Mouse (Mus musculus): ENCODE data around the gene Uhrf1bp1.
"Not testable (repeated sequence)": the region's sequence is repeated elsewhere in the genome, so short reads cannot be mapped to it uniquely, and the experiment has no call there.

Uhrf1bp1 gene

GRCm38 (mm10) chr17:27825984-27826905 lies 30.0 kb upstream of the Uhrf1bp1 start:
- peak; percentile 98 for DNase-seq (ENCODE audit: low read depth, low spot score)
- H3K27me3 ChIP-seq (ENCODE audit: control insufficient read depth, insufficient read depth, low read length, poor library complexity, severe bottlenecking): no peaks in the 10 kb centered on the region
- H3K36me3 ChIP-seq (ENCODE audit: control insufficient read depth, insufficient read depth, low read length, poor library complexity, severe bottlenecking): no peaks in the 10 kb centered on the region

DNA sequence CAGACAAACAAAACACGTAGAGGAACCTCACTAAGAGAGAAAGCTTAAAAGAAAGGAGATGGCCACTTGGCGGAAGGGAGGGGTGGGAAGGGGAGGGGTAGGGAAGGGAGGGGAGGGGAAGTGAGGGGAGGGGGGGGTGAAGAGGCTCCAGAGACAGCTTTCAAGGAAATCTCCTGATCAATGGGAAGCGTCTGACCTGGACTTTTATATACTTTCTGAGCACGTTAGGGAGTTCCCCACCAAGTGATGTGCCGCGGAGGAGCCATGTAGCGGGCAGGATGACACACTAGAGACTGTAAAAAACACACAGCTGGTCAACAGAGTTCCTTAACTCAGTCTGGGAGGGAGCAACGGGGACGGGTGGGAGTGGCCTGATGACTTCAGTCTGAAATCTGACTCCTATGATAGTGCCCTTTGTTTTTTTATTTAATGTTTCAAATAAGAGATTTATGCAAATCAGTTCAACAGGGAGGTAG lies 29.3 kb upstream of the Uhrf1bp1 start:
- no peaks in the 10 kb centered on the region for H3K36me3 ChIP-seq (ENCODE audit: control insufficient read depth, insufficient read depth, low read length, poor library complexity, severe bottlenecking)
- DNase-seq (ENCODE audit: low read depth, low spot score): peak; percentile 80

GRCm38 (mm10) chr17:27827511-27827910 lies 28.7 kb upstream of the Uhrf1bp1 start:
- Histone ChIP-seq H3K36me3 (ENCODE audit: control insufficient read depth, insufficient read depth, low read length, poor library complexity, severe bottlenecking) (no peaks in the 10 kb centered on the region), H3K27me3 (ENCODE audit: control insufficient read depth, insufficient read depth, low read length, poor library complexity, severe bottlenecking) (no peaks in the 10 kb centered on the region)
- peak; percentile 49 for DNase-seq (ENCODE audit: low read depth, low spot score)

More for the DNA sequence above, 29.3 kb upstream of the Uhrf1bp1 start:
- H3K27me3 ChIP-seq (ENCODE audit: control insufficient read depth, insufficient read depth, low read length, poor library complexity, severe bottlenecking): no peaks in the 10 kb centered on the region

- H3K36me3 ChIP-seq (ENCODE audit: control insufficient read depth, insufficient read depth, low read length, poor library complexity, severe bottlenecking): no peaks in the 10 kb centered on the region
- no peaks in the 10 kb centered on the region for H3K27me3 ChIP-seq (ENCODE audit: control insufficient read depth, insufficient read depth, low read length, poor library complexity, severe bottlenecking)
- DNase-seq (ENCODE audit: low read depth, low spot score): peak; percentile 62
Measured at GRCm38 (mm10) chr17:27830411-27830810, 25.8 kb upstream of the Uhrf1bp1 start.

DNA sequence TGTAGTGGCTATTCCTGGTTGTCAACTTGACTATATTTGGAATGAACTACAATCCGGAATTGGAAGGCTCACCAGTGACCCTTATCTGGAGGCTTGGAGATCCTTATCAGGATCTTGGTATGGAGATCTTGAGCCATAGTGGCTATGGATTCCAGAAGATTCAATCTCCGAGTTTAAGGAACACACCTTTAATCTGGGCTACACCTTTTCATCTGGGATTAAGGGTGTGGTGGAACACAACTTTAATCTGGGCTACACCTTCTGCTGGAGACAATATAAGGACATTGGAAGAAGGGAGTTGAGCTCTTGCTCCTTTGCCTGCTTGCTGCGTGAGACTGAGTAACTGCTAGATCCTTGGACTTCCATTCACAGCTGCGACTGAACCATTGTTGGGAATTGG lies 18.4 kb upstream of the Uhrf1bp1 start, which contains the start of gene Snrpc:
TSS of gene Snrpc (plus strand) at position 301 of the 400 bp plus-strand sequence.
- not testable (repeated sequence) for DNase-seq (ENCODE audit: low read depth, low spot score); H3K36me3 ChIP-seq (ENCODE audit: control insufficient read depth, insufficient read depth, low read length, poor library complexity, severe bottlenecking); H3K27me3 ChIP-seq (ENCODE audit: control insufficient read depth, insufficient read depth, low read length, poor library complexity, severe bottlenecking)

- no peaks in the 10 kb centered on the region for H3K27me3 ChIP-seq (ENCODE audit: control insufficient read depth, insufficient read depth, low read length, poor library complexity, severe bottlenecking)
- DNase-seq (ENCODE audit: low read depth, low spot score): peak; percentile 95
- H3K36me3 ChIP-seq (ENCODE audit: control insufficient read depth, insufficient read depth, low read length, poor library complexity, severe bottlenecking): no peaks in the 10 kb centered on the region; the same call in 1 of the 2 replicates
Measured at GRCm38 (mm10) chr17:27839469-27840252, 16.6 kb upstream of the Uhrf1bp1 start.

DNA sequence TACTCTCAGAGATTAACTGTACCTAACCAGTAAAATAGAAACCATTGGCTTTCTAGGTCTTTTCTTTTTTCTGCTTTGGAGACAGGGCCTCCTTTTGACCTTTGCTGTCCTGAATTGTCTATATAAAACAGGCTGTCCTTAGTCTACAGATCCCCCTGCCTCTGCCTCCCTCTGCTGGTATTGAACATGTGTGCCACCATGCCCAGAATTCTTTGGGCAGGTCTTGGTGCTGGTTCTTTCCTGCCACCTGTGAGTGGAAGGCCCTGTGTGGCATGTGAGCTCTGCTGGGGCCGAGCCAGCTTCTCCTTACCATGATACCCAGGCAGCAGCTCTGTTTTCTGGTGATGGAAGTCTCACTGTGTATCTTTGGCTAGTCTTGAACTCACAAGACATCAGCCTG lies 7.9 kb upstream of the Uhrf1bp1 start:
- peak; percentile 27 for DNase-seq (ENCODE audit: low read depth, low spot score)
- H3K27me3 ChIP-seq (ENCODE audit: control insufficient read depth, insufficient read depth, low read length, poor library complexity, severe bottlenecking): no peaks in the 10 kb centered on the region
- H3K36me3 ChIP-seq (ENCODE audit: control insufficient read depth, insufficient read depth, low read length, poor library complexity, severe bottlenecking): peaks cover 20% of the 10 kb centered on the region

DNA sequence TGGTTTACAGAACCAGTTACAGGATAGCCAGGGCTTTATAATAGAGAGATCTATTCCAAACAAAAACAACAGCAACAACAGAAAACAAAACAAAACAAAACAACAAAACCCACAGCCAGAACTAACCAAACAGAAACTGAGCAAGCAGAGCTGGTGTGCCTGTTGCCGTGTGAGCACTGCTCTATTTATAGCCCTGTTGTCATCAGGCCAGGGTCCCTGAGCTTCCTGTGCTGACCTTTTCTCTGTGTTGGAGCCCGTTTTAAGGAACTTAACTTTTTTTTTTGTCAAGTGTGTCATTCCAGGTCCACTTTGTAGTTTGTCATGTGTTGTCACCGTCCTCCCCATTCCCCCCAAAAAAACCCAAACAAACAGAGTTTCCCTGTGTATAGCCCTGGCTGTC lies 5.2 kb upstream of the Uhrf1bp1 start:
- peaks cover 21% of the 10 kb centered on the region for H3K36me3 ChIP-seq (ENCODE audit: control insufficient read depth, insufficient read depth, low read length, poor library complexity, severe bottlenecking)
- DNase-seq (ENCODE audit: low read depth, low spot score): no peak
- H3K27me3 ChIP-seq (ENCODE audit: control insufficient read depth, insufficient read depth, low read length, poor library complexity, severe bottlenecking): no peaks in the 10 kb centered on the region; the same call in 1 of the 2 replicates

DNA sequence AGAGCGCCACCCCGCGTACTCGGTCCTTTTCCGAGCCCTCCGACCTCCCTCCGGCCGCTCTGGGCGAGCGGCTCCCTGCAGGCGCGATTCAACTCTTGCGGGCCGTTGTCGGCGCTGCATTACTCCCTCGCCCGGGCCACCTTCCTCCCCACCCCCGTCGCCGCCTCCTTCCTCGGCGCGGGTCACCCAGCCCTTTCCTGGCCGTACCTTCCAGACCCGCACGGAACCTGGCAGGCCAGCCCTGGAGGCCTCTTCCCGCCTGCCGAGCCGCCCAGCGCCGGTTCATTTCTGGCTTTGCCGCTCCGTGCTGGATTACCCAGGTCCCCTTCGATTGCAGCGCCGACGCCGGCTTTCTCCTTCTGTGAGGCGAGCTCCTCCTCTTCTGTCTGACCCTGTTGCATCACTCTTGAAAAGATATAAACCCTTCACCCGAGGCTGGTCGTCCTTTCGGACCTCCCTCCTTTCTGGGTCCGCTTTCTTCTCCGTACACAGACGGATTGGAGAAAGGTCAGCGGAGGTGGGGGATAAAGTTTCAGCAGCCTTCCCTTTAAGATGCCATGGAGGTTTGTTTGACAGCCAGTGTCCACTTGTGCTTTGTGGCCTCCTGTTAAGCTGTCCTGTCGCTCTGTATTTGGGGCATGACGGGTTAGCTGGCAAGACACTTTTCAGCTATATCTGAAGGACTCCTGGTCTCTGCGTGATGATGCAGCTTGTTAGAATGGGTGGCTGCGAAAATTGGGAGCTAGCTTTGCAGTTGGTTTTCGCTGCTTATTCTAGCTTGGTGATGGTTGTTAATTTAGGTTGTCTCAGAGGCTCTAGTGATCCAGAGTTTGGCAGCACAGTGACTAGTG lies 782 bp downstream of the Uhrf1bp1 start:
- peak; percentile 10 for DNase-seq (ENCODE audit: low read depth, low spot score)
- H3K36me3 ChIP-seq (ENCODE audit: control insufficient read depth, insufficient read depth, low read length, poor library complexity, severe bottlenecking): peaks cover 6% of the 10 kb centered on the region
- H3K27me3 ChIP-seq (ENCODE audit: control insufficient read depth, insufficient read depth, low read length, poor library complexity, severe bottlenecking): peaks cover 2% of the 10 kb centered on the region; the same call in 1 of the 2 replicates

GRCm38 (mm10) chr17:27857649-27858475 lies 1.6 kb downstream of the Uhrf1bp1 start:
- Histone ChIP-seq H3K36me3 (ENCODE audit: control insufficient read depth, insufficient read depth, low read length, poor library complexity, severe bottlenecking) (peaks cover 3% of the 10 kb centered on the region), H3K27me3 (ENCODE audit: control insufficient read depth, insufficient read depth, low read length, poor library complexity, severe bottlenecking) (peaks cover 2% of the 10 kb centered on the region; the same call in 1 of the 2 replicates)
- DNase-seq (ENCODE audit: low read depth, low spot score): peak; percentile 8

- Histone ChIP-seq H3K36me3 (ENCODE audit: control insufficient read depth, insufficient read depth, low read length, poor library complexity, severe bottlenecking) (peaks cover 3% of the 10 kb centered on the region; the same call in 1 of the 2 replicates), H3K27me3 (ENCODE audit: control insufficient read depth, insufficient read depth, low read length, poor library complexity, severe bottlenecking) (peaks cover 2% of the 10 kb centered on the region; the same call in 1 of the 2 replicates)
- no peak for DNase-seq (ENCODE audit: low read depth, low spot score)
Measured at GRCm38 (mm10) chr17:27859131-27859530, 2.9 kb downstream of the Uhrf1bp1 start.

DNA sequence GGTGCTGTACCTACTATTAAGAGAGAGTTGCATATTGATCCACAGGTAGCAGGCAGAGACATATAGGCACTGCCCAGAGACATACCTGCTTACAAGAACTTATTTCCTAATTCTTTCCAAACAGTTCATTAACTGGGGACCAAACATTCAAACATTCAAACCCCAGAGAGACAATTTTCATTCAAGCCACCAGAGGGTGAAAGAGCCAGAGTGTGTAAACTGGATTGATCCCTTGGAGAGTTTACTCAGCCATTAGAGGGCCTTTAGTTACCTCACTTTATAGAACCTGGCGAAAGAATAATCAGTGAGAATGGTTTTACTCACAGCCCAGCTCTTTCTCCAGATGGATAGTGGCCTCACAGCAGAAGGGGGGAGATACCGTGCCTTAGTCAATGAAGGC lies 9.2 kb downstream of the Uhrf1bp1 start:
- H3K27me3 ChIP-seq (ENCODE audit: control insufficient read depth, insufficient read depth, low read length, poor library complexity, severe bottlenecking): no peaks in the 10 kb centered on the region
- H3K36me3 ChIP-seq (ENCODE audit: control insufficient read depth, insufficient read depth, low read length, poor library complexity, severe bottlenecking): no peaks in the 10 kb centered on the region
- no peak for DNase-seq (ENCODE audit: low read depth, low spot score)

GRCm38 (mm10) chr17:27866737-27867136 lies 10.5 kb downstream of the Uhrf1bp1 start:
- H3K36me3 ChIP-seq (ENCODE audit: control insufficient read depth, insufficient read depth, low read length, poor library complexity, severe bottlenecking): no peaks in the 10 kb centered on the region

More at GRCm38 (mm10) chr17:27866737-27867136, 10.5 kb downstream of the Uhrf1bp1 start:
- no peaks in the 10 kb centered on the region for H3K27me3 ChIP-seq (ENCODE audit: control insufficient read depth, insufficient read depth, low read length, poor library complexity, severe bottlenecking)
- DNase-seq (ENCODE audit: low read depth, low spot score): no peak

All from splenic B cell, adult 2 months (primary cell).